Mouse (Mus musculus): ENCODE measurements around the gene Efnb3. TPM values are rescaled to one million over a fixed set of nuclear protein-coding genes. Genes with fewer than 3 reads are reported as not detected.

Gene Efnb3
- 100 to 1,000 TPM; 115 to 132 (median 124) TPM for total RNA-seq (2022)

DNA sequence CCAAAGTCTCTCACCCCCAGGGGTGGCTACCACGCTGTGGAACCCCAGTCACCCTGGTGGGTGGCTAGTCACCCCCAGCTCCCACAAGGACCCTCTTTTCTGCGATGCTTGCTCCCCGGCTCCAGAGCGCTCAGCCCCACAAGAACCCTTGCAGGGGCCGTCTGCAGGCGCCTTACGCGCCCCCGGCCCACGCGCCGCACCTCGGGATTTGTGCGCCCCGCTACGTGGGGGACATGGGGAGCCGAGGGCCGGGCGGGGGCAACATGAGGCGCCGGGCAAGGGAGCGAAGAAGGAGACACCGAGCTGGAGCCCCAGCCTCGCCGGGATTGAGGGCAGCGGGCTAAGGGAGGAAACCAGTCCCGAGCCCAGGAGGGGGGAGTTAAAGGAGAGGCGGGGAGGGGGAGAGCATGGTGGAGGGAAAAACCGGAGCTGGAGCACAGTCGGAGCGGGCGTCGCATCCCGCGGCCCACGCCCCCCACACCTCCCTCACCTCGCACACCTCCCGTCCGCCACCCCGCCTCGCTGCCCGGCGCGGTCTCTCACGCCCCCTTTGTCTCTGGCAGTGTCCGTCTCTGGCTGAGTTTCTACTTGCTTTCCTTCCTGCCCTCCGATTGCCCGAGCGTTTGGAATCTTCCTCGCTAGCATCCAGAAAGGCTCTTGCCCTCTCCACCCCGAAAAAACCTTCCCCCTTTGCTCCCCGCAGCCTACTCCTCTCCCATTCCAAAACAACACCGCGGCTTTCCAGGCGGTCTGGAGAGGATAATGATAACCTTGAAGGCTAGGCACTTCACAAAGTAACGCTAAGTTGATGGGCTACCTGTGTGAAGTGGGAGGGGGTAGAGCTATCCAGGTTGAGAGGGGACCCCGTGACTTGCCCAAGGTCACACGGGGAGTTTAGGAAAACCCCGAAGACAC lies at the start of gene Efnb3:
Gene Efnb3, minus strand, starts transcription at position 355 of the 915 bp plus-strand sequence.
- DNase-seq (ENCODE audit: low spot score in 2 of 2), result peak in 1 of 2 experiments; percentile 57

DNA sequence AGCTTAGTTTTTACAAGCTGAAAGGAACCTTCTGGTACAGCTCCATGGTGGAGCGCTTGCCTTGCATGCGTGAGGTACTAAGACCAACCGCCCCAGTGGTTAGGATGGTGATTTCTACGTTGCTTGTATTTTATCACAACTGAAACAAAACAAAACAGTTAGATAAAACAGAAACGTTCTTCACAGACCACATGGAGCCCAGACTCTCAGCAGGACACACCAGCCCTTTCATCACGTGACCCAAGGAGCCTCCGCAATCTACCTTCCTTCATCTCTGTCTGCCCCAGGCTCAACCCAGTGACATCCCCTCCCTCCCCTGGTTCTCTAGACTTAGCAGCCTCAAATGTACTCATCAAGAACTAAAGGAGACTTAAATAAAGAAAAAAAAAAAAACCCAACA lies 49.4 kb upstream of the Efnb3 start:
- DNase-seq (ENCODE audit: low spot score in 2 of 2), result no peak

DNA sequence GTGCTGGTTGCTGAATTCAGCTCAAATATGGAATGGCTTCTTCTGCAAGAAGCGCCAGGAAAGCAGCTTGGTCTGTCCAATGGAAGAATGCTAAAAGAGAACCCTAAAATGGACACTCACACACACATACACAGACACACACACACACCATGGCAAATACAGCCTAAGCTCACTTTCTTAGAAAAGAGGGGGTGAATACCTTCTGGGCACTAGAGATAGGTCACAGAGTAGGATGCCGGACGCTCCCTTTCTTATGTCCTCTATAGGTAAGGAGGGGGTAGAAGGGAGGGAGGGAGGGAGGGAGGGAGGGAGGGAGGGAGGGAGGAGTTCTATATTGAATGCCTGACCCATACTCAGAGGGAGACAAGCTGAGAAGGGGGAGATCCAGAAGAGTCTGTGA lies 48.5 kb upstream of the Efnb3 start:
- DNase-seq (ENCODE audit: low spot score in 2 of 2), result no peak

DNA sequence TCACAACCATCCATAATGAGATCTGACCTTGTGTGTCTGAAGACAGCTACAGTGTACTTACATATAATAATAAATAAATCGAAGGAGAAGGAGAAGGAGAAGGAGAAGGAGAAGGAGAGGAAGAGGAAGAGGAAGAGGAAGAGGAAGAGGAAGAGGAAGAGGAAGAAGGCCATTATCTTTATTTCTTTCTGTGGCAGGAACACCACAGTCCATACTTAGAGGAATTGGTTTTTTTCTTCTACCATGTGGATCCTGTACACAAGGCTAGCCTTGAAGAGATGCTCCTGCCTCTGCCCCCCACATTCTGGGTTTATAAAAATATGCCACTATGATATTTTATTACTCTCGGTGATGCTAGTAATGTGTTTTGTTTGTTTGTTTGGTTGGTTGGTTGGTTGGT lies 46.8 kb upstream of the Efnb3 start:
- no peak for DNase-seq (ENCODE audit: low spot score in 2 of 2)

DNA sequence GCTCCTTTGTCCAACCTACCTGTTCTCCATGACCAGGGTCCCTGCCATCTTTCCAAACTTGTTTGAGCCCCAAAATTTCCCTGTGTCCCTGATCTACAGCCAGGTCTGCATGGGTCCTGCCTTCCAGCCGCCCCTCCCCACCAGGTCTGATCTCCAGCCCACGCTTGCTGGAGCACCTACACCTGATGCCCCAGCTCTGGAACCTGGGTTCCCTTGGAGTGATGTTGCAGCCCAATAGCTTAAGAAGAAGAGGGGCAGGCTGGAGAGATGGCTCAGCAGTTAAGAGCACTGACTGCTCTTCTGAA lies 46.4 kb upstream of the Efnb3 start:
- DNase-seq (ENCODE audit: low spot score in 2 of 2), result no peak

DNA sequence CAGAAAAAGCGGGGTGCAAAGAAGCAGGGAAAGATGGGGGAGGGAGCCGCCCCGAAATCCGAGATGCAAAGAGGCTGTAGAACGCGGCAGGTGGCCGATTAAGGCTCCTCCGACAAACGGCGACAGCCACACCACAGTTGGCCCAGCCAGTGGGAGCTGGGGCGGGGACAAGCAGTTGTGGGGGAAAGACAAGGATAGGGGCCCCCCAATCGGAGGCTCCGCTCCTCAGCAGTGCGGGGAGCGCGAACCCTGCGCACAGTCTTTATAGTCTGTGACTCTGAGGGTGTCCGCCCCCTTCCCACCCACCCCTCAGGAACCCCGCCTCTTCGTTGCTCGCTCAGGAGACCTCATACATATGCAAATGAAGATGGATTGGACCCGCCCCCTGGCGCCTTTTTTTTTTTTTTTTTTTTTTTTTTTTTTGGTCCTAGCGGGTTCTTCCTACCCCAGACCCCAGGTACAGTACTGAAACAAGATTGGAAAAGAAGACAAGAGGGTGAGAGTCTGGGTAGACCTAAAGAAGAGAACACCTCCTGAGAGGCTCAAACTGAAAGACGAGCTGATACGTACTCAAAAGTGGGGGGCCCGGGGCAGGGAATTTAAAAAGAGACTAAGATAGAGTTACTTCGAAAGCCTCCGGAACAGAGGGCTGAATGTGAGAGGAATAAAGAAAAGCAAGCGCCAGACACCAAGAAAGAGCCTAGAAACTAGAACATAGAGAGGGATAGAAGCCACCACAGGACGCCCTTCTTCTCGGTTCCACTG lies 45.9 kb upstream of the Efnb3 start, which contains the start of gene Atp1b2:
Gene Atp1b2, minus strand, starts transcription at position 217 of the 765 bp plus-strand sequence.
- DNase-seq (ENCODE audit: low spot score in 2 of 2), result peak; percentile 79 to 82

DNA sequence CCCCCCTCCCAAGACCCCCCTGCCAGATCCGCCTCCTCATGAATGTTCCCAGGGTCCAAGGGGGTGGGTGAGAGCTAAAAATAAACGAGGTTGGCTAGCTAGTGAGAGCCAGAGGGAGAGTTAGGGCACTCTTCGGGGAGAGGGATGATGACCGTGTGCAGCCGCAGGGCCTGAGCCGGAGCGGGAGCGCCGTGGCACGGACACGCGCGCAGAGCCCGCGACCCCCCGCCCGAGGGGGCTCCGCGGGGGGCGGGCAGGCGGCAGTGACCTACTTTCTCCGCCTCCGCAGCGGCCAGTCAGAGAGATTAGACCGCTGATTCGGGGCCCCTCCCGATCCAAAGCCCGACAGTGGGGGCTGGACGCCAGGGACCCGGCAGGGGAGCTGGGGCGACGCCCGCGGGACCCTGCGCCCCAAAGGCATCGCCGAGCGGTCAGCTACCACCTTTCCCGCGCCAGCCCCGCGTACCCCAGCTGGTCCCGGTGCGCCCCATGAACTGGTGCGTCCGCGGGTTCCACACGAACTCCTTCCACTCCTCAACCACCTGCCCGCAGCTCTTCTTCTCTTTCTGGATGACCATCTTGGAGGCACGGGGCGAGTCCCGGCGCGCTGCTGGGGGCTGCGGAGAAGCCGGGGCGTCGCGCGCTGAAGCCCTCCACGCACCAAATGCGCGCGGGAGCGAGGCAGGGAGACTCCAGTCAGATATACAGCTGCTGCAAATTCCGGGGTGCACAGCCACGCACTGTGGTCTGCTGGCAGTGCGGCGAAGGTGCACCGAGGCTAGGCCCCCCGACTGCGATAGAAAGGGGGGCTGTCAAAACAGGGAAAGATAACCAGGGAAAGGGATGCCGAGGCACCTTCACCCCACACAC lies 45.0 kb upstream of the Efnb3 start:
- no peak for DNase-seq (ENCODE audit: low spot score in 2 of 2)

DNA sequence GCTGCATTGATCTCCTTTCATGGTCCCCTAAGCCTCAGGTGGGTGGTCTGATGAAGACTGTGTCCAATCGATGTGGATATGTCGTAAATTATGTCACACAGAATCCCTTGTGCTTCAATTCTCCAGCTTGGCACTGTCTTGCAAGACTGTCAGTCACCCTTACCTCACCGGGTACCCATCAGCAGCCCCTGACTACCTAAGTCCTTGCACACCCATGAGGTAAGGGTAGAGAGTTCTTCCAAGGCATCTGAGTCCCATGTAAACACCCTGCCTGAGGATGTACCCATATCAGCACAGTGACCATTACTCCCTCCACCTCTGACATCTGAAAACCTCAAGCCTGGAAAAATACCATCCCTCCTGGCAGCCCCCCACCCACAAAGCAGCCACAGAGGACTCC lies 44.3 kb upstream of the Efnb3 start:
- no peak for DNase-seq (ENCODE audit: low spot score in 2 of 2)

DNA sequence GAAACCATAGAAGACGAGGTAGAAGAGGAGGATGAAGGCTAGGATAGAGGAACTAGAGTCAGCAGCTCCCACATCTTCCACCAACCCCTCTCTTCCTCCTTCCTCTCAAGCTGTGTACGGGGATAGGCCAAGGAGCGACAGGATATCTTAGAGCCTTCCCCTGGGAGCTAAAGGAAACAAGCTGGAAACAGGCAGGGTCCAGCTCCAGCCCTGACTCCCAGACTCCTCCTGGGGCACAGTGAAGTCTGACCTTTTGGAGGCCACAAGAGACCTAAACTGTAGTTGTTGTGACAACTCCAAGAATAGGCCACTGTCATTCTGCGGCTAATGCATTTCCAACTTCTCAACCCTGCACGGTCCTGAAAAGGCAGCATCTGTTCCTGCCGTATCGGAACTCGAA lies 43.5 kb upstream of the Efnb3 start:
- no peak for DNase-seq (ENCODE audit: low spot score in 2 of 2)

DNA sequence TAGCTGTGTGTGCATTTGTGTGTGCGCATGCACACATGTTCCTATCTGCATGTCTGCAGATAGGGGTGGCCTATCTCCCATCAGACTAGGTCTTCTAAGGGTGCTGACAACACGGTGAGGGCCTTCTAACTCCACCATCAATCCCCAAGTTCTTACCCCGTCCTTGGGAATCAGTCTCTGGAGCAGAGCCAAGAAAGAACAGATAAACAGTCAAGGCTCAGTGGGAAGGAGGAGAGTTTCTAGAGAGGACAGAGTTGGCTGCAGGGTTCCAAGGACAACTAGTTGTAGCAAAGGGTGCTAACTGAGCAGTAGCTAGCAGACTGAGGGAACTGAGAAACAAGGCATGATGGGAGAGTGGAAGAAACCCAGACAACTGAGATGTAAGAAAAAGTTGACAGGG lies 41.8 kb upstream of the Efnb3 start:
- DNase-seq (ENCODE audit: low spot score in 2 of 2), result no peak

DNA sequence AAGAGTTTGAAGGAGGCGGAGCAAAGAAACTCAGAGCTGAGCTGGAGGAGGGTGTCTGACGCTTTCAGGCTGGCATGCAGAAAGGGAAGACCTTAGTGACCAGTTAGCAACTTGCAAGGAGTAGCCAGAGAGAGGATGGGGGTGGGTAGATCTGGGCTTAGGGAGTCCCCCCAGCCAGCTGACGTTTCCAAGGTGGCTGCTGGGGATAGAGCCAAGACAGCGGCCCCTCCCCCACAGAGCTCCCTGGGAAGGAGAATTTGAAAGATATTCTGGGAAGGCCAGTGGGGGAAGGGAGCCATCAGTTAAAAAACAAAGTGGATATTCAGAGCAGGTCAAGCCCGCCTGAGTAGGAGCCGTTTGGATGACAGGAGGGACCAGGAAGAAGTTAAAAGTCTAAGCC lies 40.1 kb upstream of the Efnb3 start:
- peak; percentile 73 to 83 for DNase-seq (ENCODE audit: low spot score in 2 of 2)

DNA sequence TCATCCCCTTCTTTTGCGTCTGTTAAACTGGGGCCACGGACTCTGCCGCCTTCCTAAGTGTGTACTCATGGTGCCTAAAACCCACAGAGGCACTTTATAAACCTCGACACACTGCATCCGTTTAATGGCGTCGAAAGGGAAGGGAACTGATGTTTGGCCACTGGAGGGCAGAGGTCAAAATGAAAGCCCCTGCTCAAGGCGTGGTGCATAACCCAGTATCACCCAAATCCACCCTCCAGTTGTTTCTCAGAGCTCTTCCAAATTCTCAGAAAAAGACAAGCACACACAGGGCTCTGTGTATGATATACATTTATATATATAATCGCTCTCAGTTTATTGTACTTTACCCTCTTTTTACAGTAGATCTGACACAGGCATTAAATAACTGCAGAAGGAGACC lies 39.4 kb upstream of the Efnb3 start:
- DNase-seq (ENCODE audit: low spot score in 2 of 2), result no peak

DNA sequence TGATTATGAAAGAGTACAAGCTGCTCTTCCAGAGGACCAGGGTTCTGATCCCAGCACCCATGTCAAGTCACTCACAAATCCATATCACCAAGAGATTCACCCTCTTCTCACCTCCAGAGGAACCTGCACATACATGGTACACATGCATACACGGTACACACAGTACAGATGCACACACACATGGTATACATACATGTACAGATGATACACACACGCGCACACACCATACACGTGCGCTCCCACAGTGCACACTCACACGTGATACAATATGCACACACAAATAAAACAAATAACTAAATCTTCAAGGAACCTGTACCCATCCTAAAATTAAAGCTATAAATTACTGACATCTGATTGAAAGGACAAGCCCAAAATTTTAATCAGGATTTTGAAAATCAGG lies 34.8 kb upstream of the Efnb3 start:
- no peak for DNase-seq (ENCODE audit: low spot score in 2 of 2)

DNA sequence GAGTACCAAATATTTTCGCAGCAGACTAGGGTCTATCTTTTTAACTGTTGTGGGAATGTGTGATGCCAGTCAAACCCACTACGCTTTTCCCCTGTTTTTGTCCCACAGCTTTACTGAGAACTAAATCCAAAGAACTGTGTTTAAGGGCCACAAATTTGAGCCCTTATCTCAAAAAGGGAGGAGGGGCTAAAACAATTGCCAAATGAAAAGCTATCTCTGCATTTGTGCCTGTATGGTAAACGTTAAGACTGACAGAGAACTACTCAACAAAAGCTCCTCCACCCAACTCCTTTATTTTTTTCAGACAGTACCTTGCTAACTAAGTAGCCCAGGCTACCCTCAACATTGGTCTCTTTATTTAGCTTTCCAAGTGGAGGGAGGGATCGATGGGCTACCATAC lies 32.8 kb upstream of the Efnb3 start:
- DNase-seq (ENCODE audit: low spot score in 2 of 2), result no peak

DNA sequence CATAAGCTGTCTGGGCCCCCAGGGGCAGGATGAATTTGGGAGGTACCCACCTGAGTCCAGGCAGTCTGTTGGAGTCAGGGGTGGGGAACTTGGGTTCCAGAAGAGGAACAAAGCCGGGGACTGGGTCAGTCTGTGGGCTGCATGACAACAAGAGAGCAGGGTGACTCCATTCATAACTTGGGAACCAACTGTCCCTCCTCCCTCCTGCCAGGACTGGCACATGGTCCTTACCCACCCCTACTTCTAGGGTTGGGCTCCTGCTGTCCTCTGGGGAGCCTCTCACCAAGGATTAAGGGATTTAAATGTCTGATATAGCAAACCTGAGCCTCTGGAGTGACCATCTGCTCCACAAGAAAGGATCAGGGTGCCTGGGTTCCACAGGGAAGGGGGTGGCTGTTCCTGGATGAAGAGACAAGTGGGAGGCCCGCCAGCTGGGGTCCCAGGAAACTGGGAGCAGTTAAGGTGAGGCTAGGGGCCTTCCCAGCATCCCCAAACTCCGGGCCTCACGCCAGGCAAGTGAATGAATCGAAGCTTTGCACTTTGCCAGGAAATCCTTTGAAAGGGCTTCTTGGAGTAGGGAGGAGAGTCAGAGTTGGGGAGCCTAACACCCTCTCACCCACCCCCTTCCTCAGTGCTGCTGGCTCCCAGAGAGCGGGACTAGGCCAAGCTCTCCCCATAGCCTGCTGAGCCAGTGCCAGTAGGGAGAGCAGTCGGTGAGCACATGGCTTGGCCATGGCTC lies 32.1 kb upstream of the Efnb3 start:
- DNase-seq (ENCODE audit: low spot score in 2 of 2), result peak; percentile 76 to 86

DNA sequence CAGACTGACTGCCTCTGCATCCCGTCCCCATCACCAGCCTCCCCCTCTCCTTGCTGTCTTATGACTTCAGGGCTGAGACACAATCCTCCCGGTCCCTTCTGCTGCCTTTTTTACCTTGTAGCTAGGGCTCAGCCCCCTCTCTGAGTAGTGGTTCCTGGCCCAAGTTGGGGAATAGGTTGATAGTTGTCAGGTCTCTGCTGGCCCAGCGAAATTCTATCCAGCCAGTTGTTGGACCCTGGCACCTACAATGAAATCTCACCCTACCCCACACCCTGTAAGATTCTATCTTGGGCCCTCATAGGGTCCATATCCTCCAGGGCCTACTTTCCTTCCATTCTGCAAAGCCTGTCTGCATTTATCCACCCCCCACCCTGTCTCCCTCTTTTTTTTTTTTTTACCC lies 31.4 kb upstream of the Efnb3 start:
- no peak for DNase-seq (ENCODE audit: low spot score in 2 of 2)

DNA sequence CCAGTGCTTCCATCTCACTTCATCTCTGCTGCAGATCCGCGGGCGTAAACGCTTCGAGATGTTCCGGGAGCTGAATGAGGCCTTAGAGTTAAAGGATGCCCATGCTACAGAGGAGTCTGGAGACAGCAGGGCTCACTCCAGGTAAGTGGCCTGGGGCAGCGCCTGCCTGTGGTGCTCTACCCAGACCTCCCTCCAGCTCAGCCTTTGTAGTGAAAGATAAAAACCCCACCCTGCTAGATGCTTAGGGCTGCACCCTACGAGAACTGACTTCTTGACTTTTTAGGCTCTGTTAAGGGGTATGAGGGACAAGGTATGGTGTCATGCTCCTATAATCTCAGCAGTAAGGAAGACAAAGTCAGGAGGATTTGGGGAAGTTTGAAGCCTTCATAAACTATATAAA lies 30.6 kb upstream of the Efnb3 start:
- DNase-seq (ENCODE audit: low spot score in 2 of 2), result no peak

DNA sequence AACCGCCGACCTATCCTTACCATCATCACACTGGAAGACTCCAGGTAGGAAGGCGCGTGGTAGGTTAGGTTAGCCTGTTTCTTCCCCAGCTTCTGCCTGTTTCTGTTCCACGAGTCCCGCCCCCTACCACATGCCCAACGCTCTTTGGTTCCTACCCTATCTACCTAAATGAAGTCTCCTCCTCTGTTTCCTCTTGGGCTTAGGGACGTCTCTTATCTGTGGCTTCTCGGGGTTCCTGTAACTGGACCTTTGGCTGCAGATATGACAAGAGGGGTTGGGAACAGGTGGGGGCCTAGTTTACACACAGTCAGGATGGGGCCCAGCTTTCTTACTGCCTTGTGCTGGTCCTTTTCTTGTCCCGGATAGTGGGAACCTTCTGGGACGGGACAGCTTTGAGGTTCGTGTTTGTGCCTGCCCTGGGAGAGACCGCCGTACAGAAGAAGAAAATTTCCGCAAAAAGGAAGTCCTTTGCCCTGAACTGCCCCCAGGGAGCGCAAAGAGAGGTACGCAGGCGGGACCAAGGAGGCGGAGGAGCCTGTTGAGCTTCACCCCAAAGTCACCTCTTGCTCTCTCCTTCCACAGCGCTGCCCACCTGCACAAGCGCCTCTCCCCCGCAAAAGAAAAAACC lies 29.3 kb upstream of the Efnb3 start:
- DNase-seq (ENCODE audit: low spot score in 2 of 2), result no peak

DNA sequence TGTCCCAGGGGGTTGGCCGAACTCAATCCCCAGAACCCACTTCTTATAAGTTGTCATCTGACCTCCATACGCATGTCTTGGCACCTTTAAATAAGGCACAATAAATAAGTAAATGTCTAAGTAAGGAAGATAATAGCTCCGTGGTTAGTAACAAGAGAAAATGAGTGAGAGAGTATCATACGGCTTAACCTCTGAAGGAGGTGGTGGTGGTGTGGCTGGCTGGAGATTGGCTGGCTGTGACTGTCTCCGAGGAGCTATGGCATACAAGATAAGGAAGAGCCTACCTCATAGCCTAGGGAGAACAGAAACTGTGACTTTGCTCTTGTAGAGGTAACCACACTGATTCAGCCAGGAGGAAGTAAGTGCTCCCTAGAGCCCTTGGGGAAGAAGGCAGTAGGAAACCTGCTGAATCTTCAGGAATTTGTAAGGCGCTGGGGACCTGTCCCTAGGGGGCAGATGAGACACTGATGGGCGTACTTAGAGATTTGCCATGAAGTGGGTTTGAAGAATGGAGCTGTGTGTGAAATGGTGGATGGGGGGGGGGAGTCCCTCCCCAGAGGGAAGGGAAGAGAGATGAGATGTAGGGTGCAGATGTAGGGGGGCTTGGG lies 25.8 kb upstream of the Efnb3 start:
- no peak for DNase-seq (ENCODE audit: low spot score in 2 of 2)

DNA sequence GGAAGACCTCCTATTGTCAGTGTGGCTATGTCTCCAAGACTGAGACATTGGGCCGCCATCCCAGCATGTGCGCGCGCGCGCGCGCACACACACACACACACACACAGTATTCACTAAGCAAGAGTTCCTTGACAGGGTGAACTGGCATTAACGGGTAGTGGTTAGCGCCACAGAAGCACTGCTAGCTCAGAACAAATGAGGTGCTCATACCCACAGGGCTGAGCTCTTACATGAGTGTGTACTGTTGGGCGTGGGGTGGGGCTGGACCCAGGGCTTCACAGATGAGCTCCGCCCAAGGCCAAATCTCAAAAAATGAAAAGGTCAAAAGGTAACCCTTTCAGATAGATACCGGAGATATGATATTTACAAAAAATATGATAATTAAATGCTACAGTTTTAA lies 24.9 kb upstream of the Efnb3 start:
- DNase-seq (ENCODE audit: low spot score in 2 of 2), result no peak

All from layer of hippocampus, adult 8-10 months (tissue).